Mouse (Mus musculus) cerebral cortex, adult 2 months (tissue): ENCODE measurements around the gene Phldb2.

Experiments used
- WGBS: fragments of 180-500 bp; shearing (Covaris S2); methylation state at CpG from one replicate; pipeline ENCODE4 v1.1.7; 2018; 5-methylcytosine and 5-hydroxymethylcytosine counted together

Gene Phldb2

GRCm38 (mm10) chr16:45729163-45729562 is 224.2 kb downstream of the Phldb2 start:
- WGBS: 82% methylated on average over 5 of the region's 5 CpGs

- WGBS: 1% methylated on average over 10 of the region's 10 CpGs
These were observed 228.7 kb downstream of the Phldb2 start for GRCm38 (mm10) chr16:45724742-45725102.

- 3% methylated on average over 30 of the region's 30 CpGs for WGBS
These were observed 229.2 kb downstream of the Phldb2 start, which contains the start of gene Tagln3 for GRCm38 (mm10) chr16:45724061-45724741. Tagln3 (minus strand) TSS chr16:45724608.

- 23% methylated on average over 6 of the region's 6 CpGs for WGBS
These were observed 230.1 kb downstream of the Phldb2 start for GRCm38 (mm10) chr16:45723172-45723901.

GRCm38 (mm10) chr16:45722460-45722951 is 230.9 kb downstream of the Phldb2 start:
- WGBS: 23% methylated on average over 3 of the region's 3 CpGs

GRCm38 (mm10) chr16:45720022-45720630 is 233.3 kb downstream of the Phldb2 start:
- 53% methylated on average over 10 of the region's 10 CpGs for WGBS

GRCm38 (mm10) chr16:45718296-45718695 is 235.1 kb downstream of the Phldb2 start:
- WGBS: 91% methylated on average over 4 of the region's 4 CpGs

GRCm38 (mm10) chr16:45714489-45715150 is 238.8 kb downstream of the Phldb2 start:
- WGBS: 46% methylated on average over 5 of the region's 5 CpGs

GRCm38 (mm10) chr16:45713878-45714277 is 239.5 kb downstream of the Phldb2 start:
- 76% methylated on average over 1 of the region's 1 CpGs for WGBS

- 80% methylated on average over 5 of the region's 5 CpGs for WGBS
These were observed 240.1 kb downstream of the Phldb2 start for GRCm38 (mm10) chr16:45713261-45713660.

GRCm38 (mm10) chr16:45711263-45711662 is 242.1 kb downstream of the Phldb2 start:
- 72% methylated on average over 7 of the region's 7 CpGs for WGBS

GRCm38 (mm10) chr16:45699301-45699700 is 254.1 kb downstream of the Phldb2 start:
- WGBS: 53% methylated on average over 5 of the region's 5 CpGs

- 56% methylated on average over 6 of the region's 6 CpGs for WGBS
These were observed 255.4 kb downstream of the Phldb2 start for GRCm38 (mm10) chr16:45697996-45698395.
